ENCODE assay signal across 23 mouse cellular contexts in the genomic region with DNA sequence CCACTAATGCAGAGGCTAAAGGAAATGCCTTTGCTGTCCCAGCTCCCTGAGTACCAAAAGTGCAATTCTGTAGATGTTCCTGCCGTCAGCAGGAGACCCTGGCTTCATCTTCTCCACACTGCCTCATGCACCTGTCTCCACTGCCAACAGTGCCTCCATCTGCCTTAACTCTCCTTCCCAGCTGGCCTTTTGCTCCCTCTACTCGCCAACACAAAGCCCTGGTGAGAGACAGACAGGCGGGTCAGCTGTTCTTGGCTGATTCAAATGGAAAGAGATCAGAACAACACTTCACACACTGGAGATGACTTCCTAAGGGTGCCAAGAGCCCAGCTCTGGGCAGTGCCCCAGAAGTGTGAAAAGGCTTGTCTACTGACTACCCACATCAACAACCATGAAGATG.
DNase-seq lines count a peak whose midpoint lies in the region; ATAC-seq and TF ChIP-seq lines count a peak whose summit lies in the region.
"Had no signal": no experiment of that assay in that cellular context is flagged by ENCODE, and none has a peak within 500 bp of the region (broad histone marks: within the 10 kb centered on the region; RNA-seq: fewer than 3 reads in every experiment).

No protein-coding gene starts in this region.

- H3K36me3 ChIP-seq in hindbrain, postnatal 0 days (ENCODE audit: insufficient read depth, low read length): no peaks in the 10 kb centered on the region
- H3K36me3 ChIP-seq in hindbrain, embryonic 12.5 days: no peaks in the 10 kb centered on the region
- H3K36me3 ChIP-seq in forebrain, embryonic 12.5 days (replicated peaks): no peaks in the 10 kb centered on the region
- H3K36me3 ChIP-seq: embryonic facial prominence, embryonic 10.5 days; heart, embryonic 15.5 days; kidney, embryonic 15.5 days; limb, embryonic 13.5 days; liver, embryonic 12.5 days; neural tube, embryonic 13.5 days had no signal

- H3K27ac ChIP-seq in gastrocnemius, adult 2 months: no peak overlapping the region
- no peak overlapping the region for H3K27ac ChIP-seq in hindbrain, postnatal 0 days
- no peak overlapping the region for H3K27ac ChIP-seq in hindbrain, embryonic 12.5 days
- no peak overlapping the region for H3K27ac ChIP-seq in forebrain, embryonic 12.5 days
- H3K27ac ChIP-seq: embryonic facial prominence, embryonic 10.5 days; heart, embryonic 15.5 days; kidney, embryonic 15.5 days; limb, embryonic 13.5 days; liver, embryonic 12.5 days; neural tube, embryonic 13.5 days had no signal

- no peak for TF ChIP-seq CTCF in gastrocnemius, adult 2 months (IDR thresholded peaks at IDR 0.05)
- TF ChIP-seq CTCF in hindbrain, postnatal 0 days (IDR thresholded peaks at IDR 0.05; ENCODE audit: low read depth): no peak

- H3K4me3 ChIP-seq in gastrocnemius, adult 2 months: no peak overlapping the region
- no peak overlapping the region for H3K4me3 ChIP-seq in hindbrain, postnatal 0 days (ENCODE audit: low read length)
- H3K4me3 ChIP-seq in hindbrain, embryonic 12.5 days: no peak overlapping the region
- H3K4me3 ChIP-seq in forebrain, embryonic 12.5 days (replicated peaks): no peak overlapping the region
- H3K4me3 ChIP-seq: embryonic facial prominence, embryonic 10.5 days; heart, embryonic 15.5 days; kidney, embryonic 15.5 days; limb, embryonic 13.5 days; liver, embryonic 12.5 days; neural tube, embryonic 13.5 days had no signal

- 43% methylated on average over 3 of the region's 3 CpGs for WGBS in hindbrain, postnatal 0 days
- WGBS in hindbrain, embryonic 12.5 days: 71% methylated on average over 3 of the region's 3 CpGs
- WGBS in forebrain, embryonic 12.5 days: 67% methylated on average over 3 of the region's 3 CpGs

- H3K4me1 ChIP-seq in hindbrain, postnatal 0 days (ENCODE audit: insufficient read depth, low read length): 0 out of 2 replicates have a peak, but pooled peaks cover 3% of the 10 kb centered on the region
- peaks cover 4% of the 10 kb centered on the region for H3K4me1 ChIP-seq in hindbrain, embryonic 12.5 days
- peaks cover 5% of the 10 kb centered on the region for H3K4me1 ChIP-seq in forebrain, embryonic 12.5 days
- H3K4me1 ChIP-seq: heart, embryonic 15.5 days; kidney, embryonic 15.5 days; limb, embryonic 13.5 days; liver, embryonic 12.5 days had no signal

- H3K4me2 ChIP-seq in hindbrain, postnatal 0 days (ENCODE audit: low read depth, low read length): no peak overlapping the region
- H3K4me2 ChIP-seq in hindbrain, embryonic 12.5 days (replicated peaks): no peak overlapping the region
- H3K4me2 ChIP-seq in forebrain, embryonic 12.5 days: no peak overlapping the region
- H3K4me2 ChIP-seq: heart, embryonic 15.5 days; kidney, embryonic 15.5 days; limb, embryonic 13.5 days; liver, embryonic 12.5 days; lung, embryonic 14.5 days; neural tube, embryonic 13.5 days had no signal

- no peaks in the 10 kb centered on the region for H3K9me3 ChIP-seq in hindbrain, postnatal 0 days (ENCODE audit: low read length)
- H3K9me3 ChIP-seq in hindbrain, embryonic 12.5 days (replicated peaks): no peaks in the 10 kb centered on the region
- no peaks in the 10 kb centered on the region for H3K9me3 ChIP-seq in forebrain, embryonic 12.5 days
- H3K9me3 ChIP-seq: embryonic facial prominence, embryonic 10.5 days; heart, embryonic 15.5 days; kidney, embryonic 15.5 days; limb, embryonic 13.5 days; liver, embryonic 12.5 days; neural tube, embryonic 13.5 days had no signal

- no peak overlapping the region for H3K9ac ChIP-seq in hindbrain, postnatal 0 days (replicated peaks; ENCODE audit: low read length)
- no peak overlapping the region for H3K9ac ChIP-seq in hindbrain, embryonic 12.5 days
- no peak overlapping the region for H3K9ac ChIP-seq in forebrain, embryonic 12.5 days
- H3K9ac ChIP-seq: forebrain, postnatal 0 days; heart, embryonic 15.5 days; kidney, embryonic 15.5 days; limb, embryonic 13.5 days; liver, embryonic 12.5 days; lung, embryonic 14.5 days; neural tube, embryonic 13.5 days had no signal

- no peaks in the 10 kb centered on the region for H3K27me3 ChIP-seq in hindbrain, postnatal 0 days (ENCODE audit: insufficient read depth, low read length)
- peaks cover 6% of the 10 kb centered on the region; the same call in 1 of the 2 replicates for H3K27me3 ChIP-seq in hindbrain, embryonic 12.5 days
- H3K27me3 ChIP-seq in forebrain, embryonic 12.5 days: peaks cover 23% of the 10 kb centered on the region; the same call in 1 of the 2 replicates
- H3K27me3 ChIP-seq: liver, embryonic 12.5 days had no signal

- DNase-seq in gastrocnemius, postnatal 14 days: peak; percentile 11
- DNase-seq in gastrocnemius, adult 2 months: no peak
- DNase-seq in hindbrain, postnatal 0 days (ENCODE audit: low spot score): peak; percentile 56
- DNase-seq in cerebellum, adult 8-10 months: peak; percentile 81
- peak; percentile 76 to 79 for DNase-seq in cerebellum, postnatal 36 days
- DNase-seq in thymus, postnatal 4 days: no peak
- DNase-seq: adrenal gland, postnatal 36 days; forebrain, postnatal 0 days; kidney, adult 11 months; kidney, postnatal 36 days; layer of hippocampus, postnatal 36 days; lung, embryonic 14.5 days; midbrain, embryonic 14.5 days; retina, postnatal 1 day; right cerebral cortex, postnatal 25 days had no signal

- intact Hi-C loops in gastrocnemius, postnatal 14 days (cut with DNase I; ENCODE audit: low total_unique reads): no loop called here
- intact Hi-C loops in gastrocnemius, adult 2 months (cut with DNase I): no loop called here

- peak; percentile 47; the same call in 1 of the 2 replicates for ATAC-seq in hindbrain, postnatal 0 days
- no peak for ATAC-seq in hindbrain, embryonic 12.5 days (ENCODE audit: low FRiP score)
- ATAC-seq in forebrain, embryonic 12.5 days (ENCODE audit: low FRiP score): no peak
- ATAC-seq: forebrain, postnatal 0 days; liver, embryonic 12.5 days had no signal

Comparison
In these comparisons a context has a peak if more than half of its experiments do, and no peak if none do; other contexts are left out.
1. DNase-seq: peak in gastrocnemius, postnatal 14 days (single experiment), hindbrain, postnatal 0 days (single experiment), cerebellum, adult 8-10 months (single experiment) and cerebellum, postnatal 36 days (2 of 2); none in gastrocnemius, adult 2 months (single experiment) and thymus, postnatal 4 days (single experiment).